Mouse (Mus musculus) MEL (cell line): ENCODE data around the gene Lrrc74b. TPM values are rescaled to one million over a fixed set of nuclear protein-coding genes. Genes with fewer than 3 reads are reported as not detected.

Experiments
- DNase-seq: peaks from one replicate; pipeline ENCODE4 v3.0.0; 2011; ENCODE audit warnings: low read depth, low spot score
- H3K27ac ChIP-seq: 2 replicates; pipeline ENCODE4 v1.5.1; 2012; ENCODE audit warnings: low read depth, mild to moderate bottlenecking, control low read depth, low read length, moderate library complexity; ENCODE audit not compliant: control insufficient read depth
- H3K27me3 ChIP-seq, 2 experiments: fragments of 150-350 bp in 1 of 2; sonication (generic) in 1 of 2; 2 replicates each; pipeline ENCODE4 v1.6.1; 2012; ENCODE audit warnings: low read length in 2 of 2, mild to moderate bottlenecking in 2 of 2, improper control_type of control experiment in 1 of 2, moderate library complexity in 1 of 2; ENCODE audit not compliant: insufficient read depth in 2 of 2, control insufficient read depth in 1 of 2
- H3K36me3 ChIP-seq, 2 experiments: 2 replicates each; pipeline ENCODE4 v1.6.1; 2012 to 2014; ENCODE audit warnings: low read length in 2 of 2, improper control_type of control experiment in 1 of 2, inconsistent platforms in 1 of 2, mild to moderate bottlenecking in 1 of 2; ENCODE audit not compliant: insufficient read depth in 2 of 2, control insufficient read depth in 1 of 2
- H3K4me1 ChIP-seq, 2 experiments: fragments of 150-350 bp in 1 of 2; sonication (generic) in 1 of 2; 2 replicates each; pipeline ENCODE4 v1.6.1; 2012; ENCODE audit warnings: low read length in 2 of 2, improper control_type of control experiment in 1 of 2, mild to moderate bottlenecking in 1 of 2; ENCODE audit not compliant: insufficient read depth in 2 of 2, control insufficient read depth in 1 of 2
- H3K4me3 ChIP-seq, 2 experiments: fragments of 150-350 bp in 1 of 2; sonication (generic) in 1 of 2; 2 replicates each; pipeline ENCODE4 v1.5.1; 2012; ENCODE audit warnings: low read depth in 2 of 2, low read length in 2 of 2, mild to moderate bottlenecking in 2 of 2, moderate library complexity in 2 of 2, control low read depth in 1 of 2, improper control_type of control experiment in 1 of 2; ENCODE audit not compliant: control insufficient read depth in 1 of 2, insufficient read depth in 1 of 2
- H3K79me2 ChIP-seq: 2 replicates; pipeline ENCODE4 v1.6.1; 2012; ENCODE audit warnings: mild to moderate bottlenecking, low read length, moderate library complexity; ENCODE audit not compliant: control insufficient read depth, poor library complexity, insufficient read depth
- H3K9ac ChIP-seq: 2 replicates; pipeline ENCODE4 v1.6.1; 2012; ENCODE audit warnings: low read depth, mild to moderate bottlenecking, control low read depth, low read length, moderate library complexity; ENCODE audit not compliant: control insufficient read depth, poor library complexity, severe bottlenecking
- H3K9me3 ChIP-seq: fragments of 150-350 bp; sonication (generic); replicated peaks from 2 replicates; pipeline ENCODE4 v1.6.1; 2012; ENCODE audit warnings: mild to moderate bottlenecking, low read length, improper control_type of control experiment, moderate library complexity; ENCODE audit not compliant: insufficient read depth
- CHD1 ChIP-seq: IDR thresholded peaks from 2 replicates; pipeline ENCODE4 v1.6.1; 2012; ENCODE audit warnings: low read depth, mild to moderate bottlenecking, inconsistent platforms, low read length, improper control_type of control experiment
- CTCF ChIP-seq, 3 experiments: IDR thresholded peaks in 2 of 3; conservative IDR thresholded peaks in 1 of 3; 2 replicates each; pipeline ENCODE4 v1.5.1; 2011 to 2012; ENCODE audit warnings: low read length in 3 of 3, low read depth in 2 of 3, mild to moderate bottlenecking in 2 of 3, improper control_type of control experiment in 1 of 3, inconsistent platforms in 1 of 3, mixed read lengths in 1 of 3, moderate library complexity in 1 of 3; ENCODE audit not compliant: control insufficient read depth in 1 of 3, insufficient read depth in 1 of 3, poor library complexity in 1 of 3, severe bottlenecking in 1 of 3
- ELF1 ChIP-seq: IDR thresholded peaks from 2 replicates; pipeline ENCODE4 v1.6.1; 2014; ENCODE audit warnings: low read depth, mild to moderate bottlenecking, inconsistent platforms, low read length, improper control_type of control experiment, moderate library complexity
- EP300 ChIP-seq, 2 experiments: IDR thresholded peaks; 2 replicates each; pipeline ENCODE4 v1.6.1; 2011; ENCODE audit warnings: improper control_type of control experiment in 2 of 2, low read length in 2 of 2, low read depth in 1 of 2, mild to moderate bottlenecking in 1 of 2
- ETS1 ChIP-seq: IDR thresholded peaks from 2 replicates; pipeline ENCODE4 v1.6.1; 2012; ENCODE audit warnings: low read depth, mild to moderate bottlenecking, inconsistent platforms, low read length, improper control_type of control experiment, moderate library complexity
- GABPA ChIP-seq: IDR thresholded peaks from 2 replicates; pipeline ENCODE4 v1.6.1; 2012; ENCODE audit warnings: low read depth, mild to moderate bottlenecking, inconsistent platforms, low read length, improper control_type of control experiment, moderate library complexity
- JUND ChIP-seq: IDR thresholded peaks from 2 replicates; pipeline ENCODE4 v1.6.1; 2011; ENCODE audit warnings: low read depth, mild to moderate bottlenecking, improper control_type of control experiment, low read length
- MAFK ChIP-seq: IDR thresholded peaks from 2 replicates; pipeline ENCODE4 v1.6.1; 2011; ENCODE audit warnings: low read depth, mild to moderate bottlenecking, low read length, improper control_type of control experiment, borderline replicate concordance
- MAX ChIP-seq: IDR thresholded peaks from 2 replicates; pipeline ENCODE4 v1.6.1; 2011; ENCODE audit warnings: low read length, improper control_type of control experiment
- MAZ ChIP-seq: IDR thresholded peaks from 2 replicates; pipeline ENCODE4 v1.6.1; 2012; ENCODE audit warnings: low read depth, mild to moderate bottlenecking, inconsistent platforms, low read length, improper control_type of control experiment
- MEF2A ChIP-seq: IDR thresholded peaks from 2 replicates; pipeline ENCODE4 v1.6.1; 2014; ENCODE audit warnings: low read depth, mild to moderate bottlenecking, inconsistent platforms, low read length, improper control_type of control experiment; ENCODE audit not compliant: poor library complexity, insufficient replicate concordance, severe bottlenecking; ENCODE audit errors: extremely low read depth
- MXI1 ChIP-seq: IDR thresholded peaks from 2 replicates; pipeline ENCODE4 v1.6.1; 2011; ENCODE audit warnings: mild to moderate bottlenecking, low read depth, low read length, improper control_type of control experiment
- NELFE ChIP-seq: IDR thresholded peaks from 2 replicates; pipeline ENCODE4 v1.6.1; 2011; ENCODE audit warnings: low read depth, low read length, improper control_type of control experiment
- NRF1 ChIP-seq: IDR thresholded peaks from 2 replicates; pipeline ENCODE4 v1.6.1; 2014; ENCODE audit warnings: low read depth, mild to moderate bottlenecking, inconsistent platforms, low read length, improper control_type of control experiment, moderate library complexity; ENCODE audit not compliant: poor library complexity, insufficient read depth, severe bottlenecking
- POLR2A ChIP-seq, 2 experiments: IDR thresholded peaks; 2 replicates each; pipeline ENCODE4 v1.6.1; 2011 to 2012; ENCODE audit warnings: low read length in 2 of 2, mild to moderate bottlenecking in 2 of 2, control low read depth in 1 of 2, improper control_type of control experiment in 1 of 2, low read depth in 1 of 2, moderate library complexity in 1 of 2; ENCODE audit not compliant: control insufficient read depth in 1 of 2, insufficient read depth in 1 of 2, poor library complexity in 1 of 2
- POLR2AphosphoS2 ChIP-seq: IDR thresholded peaks from 2 replicates; pipeline ENCODE4 v1.6.1; 2011; ENCODE audit warnings: low read length, improper control_type of control experiment
- RAD21 ChIP-seq: IDR thresholded peaks from 2 replicates; pipeline ENCODE4 v1.6.1; 2011; ENCODE audit warnings: mild to moderate bottlenecking, low read depth, low read length, improper control_type of control experiment
- RCOR1 ChIP-seq: IDR thresholded peaks from 2 replicates; pipeline ENCODE4 v1.6.1; 2012; ENCODE audit warnings: low read depth, mild to moderate bottlenecking, inconsistent platforms, low read length, improper control_type of control experiment
- SIN3A ChIP-seq: IDR thresholded peaks from 2 replicates; pipeline ENCODE4 v1.6.1; 2012; ENCODE audit warnings: low read length, improper control_type of control experiment, inconsistent platforms
- SMC3 ChIP-seq: IDR thresholded peaks from 2 replicates; pipeline ENCODE4 v1.6.1; 2011; ENCODE audit warnings: low read depth, low read length, improper control_type of control experiment
- TCF12 ChIP-seq: IDR thresholded peaks from 2 replicates; pipeline ENCODE4 v1.6.1; 2014; ENCODE audit warnings: low read depth, mild to moderate bottlenecking, inconsistent platforms, low read length, improper control_type of control experiment, moderate library complexity
- USF1 ChIP-seq: IDR thresholded peaks from 2 replicates; pipeline ENCODE4 v1.6.1; 2014; ENCODE audit warnings: low read depth, mild to moderate bottlenecking, inconsistent platforms, low read length, improper control_type of control experiment, moderate library complexity
- ZMIZ1 ChIP-seq: IDR thresholded peaks from 2 replicates; pipeline ENCODE4 v1.6.1; 2012; ENCODE audit warnings: low read depth, mild to moderate bottlenecking, inconsistent platforms, low read length, improper control_type of control experiment, moderate library complexity
- ZNF384 ChIP-seq: IDR thresholded peaks from 2 replicates; pipeline ENCODE4 v1.6.1; 2012; ENCODE audit warnings: low read depth, mild to moderate bottlenecking, inconsistent platforms, low read length, improper control_type of control experiment
- polyA plus RNA-seq, 2 experiments: library from polyadenylated mRNA; stranded (reverse) in 1 of 2; unstranded in 1 of 2; fragments of >175 nt in 1 of 2; fragments of >200 nt in 1 of 2; gene quantifications; 2 replicates each; pipeline versions ENCODE4 v1.2.1 to v1.2.4; 2012; ENCODE audit warnings: low replicate concordance in 2 of 2, low read depth in 1 of 2; ENCODE audit not compliant: insufficient read length in 2 of 2, insufficient read depth in 1 of 2, missing spikeins in 1 of 2
- total RNA-seq: library from RNA; depleted of rRNA; stranded (reverse); fragments of 300-350 nt; gene quantifications from 2 replicates; pipeline ENCODE4 v1.2.3, GENCODE M21; 2012; rRNA removed

Lrrc74b gene
- total RNA-seq (0.12 TPM in 1 of 2 replicates, not detected in the other), polyA plus RNA-seq (under 1 TPM in 1 of 2 experiments, not detected in 1; 0.10 TPM)

- Histone ChIP-seq H3K4me3 (no peak within 1 kb of the TSS), H3K27me3 (peaks cover 0 to 3% of the 10 kb centered on the region in 2 experiments; a peak in 1 of 4 replicates), H3K36me3 (no peaks in the 10 kb centered on the region), H3K27ac (no peak within 1 kb of the TSS), H3K4me1 (0 out of 4 replicates have a peak, but pooled peaks cover 0 to 13% of the 10 kb centered on the region in 2 experiments), H3K9ac (no peak within 1 kb of the TSS), H3K9me3 (no peaks in the 10 kb centered on the region), H3K79me2 (no peaks in the 10 kb centered on the region)
- no peak for TF ChIP-seq MAFK
- TF ChIP-seq GABPA, result no peak
- TF ChIP-seq SMC3, result no peak
- TF ChIP-seq ELF1, result no peak
- no peak for TF ChIP-seq MXI1
- TF ChIP-seq JUND, result no peak
- TF ChIP-seq CHD1, result no peak
- TF ChIP-seq MEF2A, result no peak
- no peak for DNase-seq
These were observed at the start of gene Lrrc74b for GRCm38 (mm10) chr16:17561128-17561750. TSS of gene Lrrc74b (minus strand) at chr16:17561247.

- DNase-seq, result no peak
- Histone ChIP-seq H3K27ac (no peak overlapping the region), H3K4me3 (no peak overlapping the region), H3K4me1 (peaks cover 2 to 10% of the 10 kb centered on the region in 2 experiments; a peak in 2 of 4 replicates), H3K9me3 (no peaks in the 10 kb centered on the region), H3K27me3 (peaks cover 0 to 3% of the 10 kb centered on the region in 2 experiments; a peak in 2 of 4 replicates), H3K9ac (no peak overlapping the region), H3K79me2 (no peaks in the 10 kb centered on the region), H3K36me3 (peaks cover 0 to 6% of the 10 kb centered on the region in 2 experiments; a peak in 2 of 4 replicates)
- TF ChIP-seq ETS1, result no peak
- TF ChIP-seq MAX, result no peak
- TF ChIP-seq NELFE, result no peak
- TF ChIP-seq SMC3, result no peak
- no peak for TF ChIP-seq ZNF384
- TF ChIP-seq SIN3A, result no peak
- no peak for TF ChIP-seq RCOR1
- TF ChIP-seq NRF1, result no peak
- no peak for TF ChIP-seq MAZ
- no peak for TF ChIP-seq ZMIZ1
- TF ChIP-seq USF1, result no peak
- TF ChIP-seq RAD21, result no peak
- TF ChIP-seq TCF12, result no peak
- no peak for TF ChIP-seq EP300 (IDR thresholded peaks at IDR 0.05; ENCODE audit: low read depth in 1 of 2, low read length in 2 of 2)
- TF ChIP-seq CTCF (IDR thresholded peaks at IDR 0.05 in 2 of 3, conservative IDR thresholded peaks at IDR 0.05 in 1 of 3; ENCODE audit: control insufficient read depth in 1 of 3, insufficient read depth in 1 of 3, low read depth in 2 of 3, low read length in 3 of 3, poor library complexity in 1 of 3, severe bottlenecking in 1 of 3), result no peak
- TF ChIP-seq MEF2A, result no peak
- no peak for TF ChIP-seq POLR2A (IDR thresholded peaks at IDR 0.05; ENCODE audit: control insufficient read depth in 1 of 2, insufficient read depth in 1 of 2, low read depth in 1 of 2, low read length in 2 of 2, poor library complexity in 1 of 2)
- no peak for TF ChIP-seq POLR2AphosphoS2
These were observed 44.6 kb upstream of the Lrrc74b start for GRCm38 (mm10) chr16:17605684-17606083.
